Mouse (Mus musculus): ENCODE measurements around the gene Ptgir. TPM values are rescaled to one million over a fixed set of nuclear protein-coding genes. Genes with fewer than 3 reads are reported as not detected.

The Ptgir gene
- polyA plus RNA-seq, 1 experiment: 0.08 TPM

DNA sequence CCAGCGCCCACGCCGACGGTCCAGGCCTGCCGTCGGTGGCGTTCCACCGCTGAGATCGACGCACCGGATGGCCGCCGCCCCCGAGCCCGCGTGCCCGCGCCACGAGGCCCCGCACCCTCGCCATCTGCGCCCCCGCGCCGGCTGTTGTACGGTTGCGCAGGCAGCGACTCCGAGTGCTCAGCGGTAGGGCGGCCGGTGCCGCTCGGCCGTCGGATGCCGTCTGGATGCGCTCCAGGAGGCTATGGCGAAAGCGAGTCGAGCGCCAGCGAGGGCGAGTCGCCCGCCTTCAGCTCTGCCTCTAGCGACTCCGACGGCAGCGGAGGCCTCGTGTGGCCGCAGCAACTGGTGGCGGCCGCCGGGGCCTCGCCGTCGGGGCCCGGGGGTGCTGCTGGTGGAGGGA lies 20.4 kb upstream of the Ptgir start:
- no peak overlapping the region for H3K27ac ChIP-seq (ENCODE audit: insufficient read depth, low read length)
- TF ChIP-seq CTCF (IDR thresholded peaks at IDR 0.05; ENCODE audit: extremely low read depth, insufficient read depth, low read length): no peak
- TF ChIP-seq POLR2A (IDR thresholded peaks at IDR 0.05; ENCODE audit: extremely low read depth, insufficient read depth, low read length): no peak
- no peaks in the 10 kb centered on the region for H3K4me1 ChIP-seq (ENCODE audit: control insufficient read depth, insufficient read depth, low read length)
- H3K4me3 ChIP-seq (ENCODE audit: insufficient read depth, low read length): no peak overlapping the region

DNA sequence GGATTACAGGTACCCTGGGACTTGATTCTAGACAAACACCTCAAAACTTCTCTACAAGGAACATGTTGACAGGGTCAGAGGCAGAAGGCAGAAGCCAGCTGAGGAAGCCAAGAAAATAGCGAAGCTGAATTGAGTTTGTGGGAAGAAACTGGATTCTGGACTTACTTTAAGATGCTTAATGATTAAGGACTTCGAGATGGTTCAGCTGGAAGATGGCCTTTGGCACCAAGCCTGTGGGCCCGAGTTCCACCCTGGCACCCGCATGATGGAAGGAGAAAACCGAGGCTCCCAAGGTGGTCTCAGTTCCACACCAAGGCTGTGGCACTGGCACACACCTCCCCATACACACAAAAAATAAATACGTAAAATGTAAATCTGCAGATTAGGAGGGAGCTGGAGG lies 15.8 kb upstream of the Ptgir start:
- no peak overlapping the region for H3K4me3 ChIP-seq (ENCODE audit: insufficient read depth, low read length)
- H3K4me1 ChIP-seq (ENCODE audit: control insufficient read depth, insufficient read depth, low read length): no peaks in the 10 kb centered on the region
- H3K27ac ChIP-seq (ENCODE audit: insufficient read depth, low read length): no peak overlapping the region
- TF ChIP-seq CTCF (IDR thresholded peaks at IDR 0.05; ENCODE audit: extremely low read depth, insufficient read depth, low read length): no peak
- TF ChIP-seq POLR2A (IDR thresholded peaks at IDR 0.05; ENCODE audit: extremely low read depth, insufficient read depth, low read length): no peak

DNA sequence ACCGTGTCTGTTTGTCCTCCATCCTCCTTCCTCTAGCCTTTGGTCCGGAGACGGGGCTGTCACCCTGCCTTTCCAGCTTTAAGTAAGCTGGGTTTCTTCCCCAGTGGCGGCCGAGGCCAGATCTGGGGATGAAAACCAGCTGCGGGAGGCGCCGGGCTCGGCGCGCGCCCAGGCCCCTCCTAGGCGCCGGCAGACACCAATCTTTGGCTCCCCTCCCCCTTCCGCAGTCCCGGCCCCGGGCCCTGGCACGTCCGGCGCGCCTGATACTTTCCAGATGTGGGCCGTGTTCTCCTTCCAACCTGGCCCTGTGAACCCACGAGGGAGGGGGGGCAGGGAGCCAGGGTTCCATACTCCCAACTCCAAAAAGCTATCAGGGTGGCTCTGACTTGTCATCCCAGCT lies 15.3 kb upstream of the Ptgir start:
- TF ChIP-seq CTCF (IDR thresholded peaks at IDR 0.05; ENCODE audit: extremely low read depth, insufficient read depth, low read length) (no peak), POLR2A (IDR thresholded peaks at IDR 0.05; ENCODE audit: extremely low read depth, insufficient read depth, low read length) (no peak)
- Histone ChIP-seq H3K4me1 (ENCODE audit: control insufficient read depth, insufficient read depth, low read length) (no peaks in the 10 kb centered on the region), H3K27ac (ENCODE audit: insufficient read depth, low read length) (no peak overlapping the region), H3K4me3 (ENCODE audit: insufficient read depth, low read length) (no peak overlapping the region)

DNA sequence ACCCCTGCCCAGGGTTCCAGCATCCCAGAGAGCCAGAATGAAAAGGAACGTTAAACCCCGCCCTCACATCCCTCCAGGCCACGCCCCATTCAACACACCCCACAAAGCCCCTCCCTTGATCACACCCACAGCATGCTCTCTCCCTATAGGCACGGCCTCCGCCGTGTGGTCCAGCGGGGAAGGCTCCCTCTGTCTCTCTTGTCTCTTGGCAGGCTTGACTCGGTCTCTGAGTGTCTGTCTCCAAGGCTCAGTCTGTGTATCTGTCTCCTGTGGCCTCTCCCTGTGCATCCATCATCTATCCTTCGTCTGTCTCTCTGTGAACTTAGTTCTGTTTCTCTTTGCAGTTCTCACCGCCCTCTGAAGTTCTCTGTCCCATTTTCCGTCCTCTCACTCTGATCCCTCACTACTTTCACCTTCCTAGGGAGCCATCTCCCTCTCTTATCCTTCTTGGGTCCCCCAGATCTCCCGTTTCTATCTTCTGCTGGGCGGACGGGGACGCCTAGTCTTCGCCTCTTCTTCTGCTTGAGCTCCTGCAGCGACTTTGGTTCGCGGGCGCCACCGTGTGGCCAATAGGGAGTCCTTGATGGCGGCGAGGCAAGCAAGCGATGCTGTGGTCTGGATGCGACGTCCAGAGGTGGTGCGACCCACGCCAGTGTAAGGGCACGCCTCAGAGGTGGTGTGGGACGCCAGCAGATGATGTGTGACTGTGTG lies 14.5 kb upstream of the Ptgir start, which contains the start of gene Gng8:
TSS of gene Gng8 (plus strand) at position 146 of the 711 bp plus-strand sequence.
- Histone ChIP-seq H3K4me3 (ENCODE audit: insufficient read depth, low read length) (no peak within 1 kb of the TSS), H3K27ac (ENCODE audit: insufficient read depth, low read length) (no peak within 1 kb of the TSS), H3K4me1 (ENCODE audit: control insufficient read depth, insufficient read depth, low read length) (no peaks in the 10 kb centered on the region)
- TF ChIP-seq POLR2A (IDR thresholded peaks at IDR 0.05; ENCODE audit: extremely low read depth, insufficient read depth, low read length) (0 out of 2 replicates have a peak, but pooled peaks have one; percentile 19), CTCF (IDR thresholded peaks at IDR 0.05; ENCODE audit: extremely low read depth, insufficient read depth, low read length) (peak; percentile 71)

DNA sequence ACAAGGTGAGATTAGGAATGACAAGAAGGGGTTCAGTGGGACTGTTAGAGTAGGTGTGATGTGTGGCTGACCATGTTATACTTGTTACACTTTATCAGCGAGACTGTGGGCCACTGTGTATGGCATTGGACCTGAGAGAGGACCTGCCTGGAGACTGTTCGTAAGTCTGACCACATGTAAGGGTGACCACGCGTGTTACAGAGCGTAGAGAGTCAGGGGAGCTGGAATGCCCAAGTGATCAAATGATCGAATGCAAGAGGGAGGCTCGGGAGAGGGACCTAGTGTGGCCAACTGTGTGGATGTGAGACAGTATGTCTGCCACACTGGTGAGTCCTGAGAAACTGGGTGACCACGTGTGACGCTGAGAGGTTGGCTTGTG lies 13.9 kb upstream of the Ptgir start:
- no peak for TF ChIP-seq CTCF (IDR thresholded peaks at IDR 0.05; ENCODE audit: extremely low read depth, insufficient read depth, low read length)
- no peak for TF ChIP-seq POLR2A (IDR thresholded peaks at IDR 0.05; ENCODE audit: extremely low read depth, insufficient read depth, low read length)
- Histone ChIP-seq H3K4me1 (ENCODE audit: control insufficient read depth, insufficient read depth, low read length) (no peaks in the 10 kb centered on the region), H3K27ac (ENCODE audit: insufficient read depth, low read length) (no peak overlapping the region), H3K4me3 (ENCODE audit: insufficient read depth, low read length) (no peak overlapping the region)

DNA sequence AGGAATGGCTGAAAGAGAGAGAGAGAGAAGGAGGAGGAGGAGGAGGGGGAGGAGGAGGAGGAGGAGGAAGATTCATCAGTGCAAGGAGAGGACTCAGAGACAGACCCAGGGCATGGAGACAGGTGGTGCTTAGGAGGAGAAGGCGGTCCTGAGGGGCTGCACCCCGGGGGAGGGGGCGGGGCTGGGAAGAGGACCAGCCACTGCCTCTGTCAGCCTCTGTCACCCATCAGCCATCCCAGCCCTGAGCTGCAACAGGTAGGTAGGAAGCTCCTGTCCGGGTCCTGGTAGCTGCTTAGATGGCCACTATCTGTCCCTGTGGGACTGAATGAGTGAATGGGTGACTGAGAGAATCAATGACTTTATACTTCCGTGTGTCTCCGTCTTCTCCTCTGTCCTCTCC lies 12.7 kb upstream of the Ptgir start:
- no peak for TF ChIP-seq POLR2A (IDR thresholded peaks at IDR 0.05; ENCODE audit: extremely low read depth, insufficient read depth, low read length)
- TF ChIP-seq CTCF (IDR thresholded peaks at IDR 0.05; ENCODE audit: extremely low read depth, insufficient read depth, low read length): no peak
- Histone ChIP-seq H3K4me3 (ENCODE audit: insufficient read depth, low read length) (no peak overlapping the region), H3K27ac (ENCODE audit: insufficient read depth, low read length) (no peak overlapping the region), H3K4me1 (ENCODE audit: control insufficient read depth, insufficient read depth, low read length) (no peaks in the 10 kb centered on the region)

DNA sequence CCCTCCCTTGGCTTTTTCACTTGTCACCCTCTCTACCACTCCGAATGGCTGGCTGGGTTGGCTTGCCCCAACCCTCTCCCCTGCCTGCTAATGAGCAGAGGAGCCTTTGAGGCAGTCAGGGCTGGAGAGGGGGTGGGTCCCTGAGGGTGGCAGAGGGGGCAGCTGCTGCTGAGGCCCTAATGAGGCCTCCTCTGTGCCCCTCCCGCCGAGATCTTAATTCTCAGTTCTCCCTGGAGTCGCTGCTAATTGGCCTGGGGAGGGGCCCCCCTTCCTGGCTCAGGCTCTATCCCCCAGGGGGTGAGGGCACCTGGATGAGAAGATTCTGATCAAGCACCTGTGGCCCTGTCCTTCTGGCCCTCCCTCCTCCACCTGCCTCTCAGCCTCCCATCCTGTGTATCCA lies 12.0 kb upstream of the Ptgir start:
- Histone ChIP-seq H3K27ac (ENCODE audit: insufficient read depth, low read length) (no peak overlapping the region), H3K4me3 (ENCODE audit: insufficient read depth, low read length) (no peak overlapping the region), H3K4me1 (ENCODE audit: control insufficient read depth, insufficient read depth, low read length) (no peaks in the 10 kb centered on the region)
- TF ChIP-seq POLR2A (IDR thresholded peaks at IDR 0.05; ENCODE audit: extremely low read depth, insufficient read depth, low read length) (no peak), CTCF (IDR thresholded peaks at IDR 0.05; ENCODE audit: extremely low read depth, insufficient read depth, low read length) (no peak)

DNA sequence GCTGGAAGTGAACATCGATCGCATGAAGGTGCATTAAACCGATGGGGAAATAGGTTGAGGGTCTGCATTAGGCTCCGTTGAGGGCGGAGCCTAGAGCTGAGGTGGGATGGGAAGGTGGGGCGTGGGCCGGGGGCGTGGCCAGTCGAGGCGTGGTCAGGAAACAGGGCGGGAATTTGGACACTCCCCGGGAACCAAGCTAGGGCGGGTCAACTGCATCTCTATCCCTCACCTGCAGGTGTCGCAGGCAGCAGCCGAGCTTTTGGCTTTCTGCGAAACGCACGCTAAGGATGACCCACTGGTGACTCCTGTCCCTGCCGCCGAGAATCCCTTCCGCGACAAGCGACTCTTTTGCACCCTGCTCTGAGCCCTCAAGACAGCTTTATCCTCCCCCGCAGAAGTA lies 11.3 kb upstream of the Ptgir start:
- H3K27ac ChIP-seq (ENCODE audit: insufficient read depth, low read length): no peak overlapping the region
- TF ChIP-seq POLR2A (IDR thresholded peaks at IDR 0.05; ENCODE audit: extremely low read depth, insufficient read depth, low read length) (no peak), CTCF (IDR thresholded peaks at IDR 0.05; ENCODE audit: extremely low read depth, insufficient read depth, low read length) (peak; percentile 64)
- no peaks in the 10 kb centered on the region for H3K4me1 ChIP-seq (ENCODE audit: control insufficient read depth, insufficient read depth, low read length)
- H3K4me3 ChIP-seq (ENCODE audit: insufficient read depth, low read length): no peak overlapping the region

DNA sequence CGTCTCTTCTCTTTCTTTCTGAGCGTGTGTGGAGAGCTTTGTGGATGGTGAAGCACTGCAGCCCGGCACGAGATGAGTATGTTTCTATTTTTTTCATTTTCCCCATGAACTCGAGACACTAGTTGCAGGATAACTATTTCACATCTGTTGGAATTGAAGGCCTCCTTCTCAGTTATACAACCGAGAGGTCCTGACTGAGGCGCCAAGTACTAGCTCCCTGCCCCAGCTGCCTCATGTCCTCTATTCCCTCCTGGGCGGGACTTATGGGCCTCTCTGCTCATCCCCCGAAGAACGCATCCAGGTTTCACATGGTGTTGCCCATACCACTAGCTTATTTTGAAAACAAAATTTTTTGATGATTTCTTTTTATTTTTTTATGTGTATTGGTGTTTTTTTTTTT lies 10.8 kb upstream of the Ptgir start:
- TF ChIP-seq POLR2A (IDR thresholded peaks at IDR 0.05; ENCODE audit: extremely low read depth, insufficient read depth, low read length) (no peak), CTCF (IDR thresholded peaks at IDR 0.05; ENCODE audit: extremely low read depth, insufficient read depth, low read length) (no peak)
- no peak overlapping the region for H3K4me3 ChIP-seq (ENCODE audit: insufficient read depth, low read length)
- no peak overlapping the region for H3K27ac ChIP-seq (ENCODE audit: insufficient read depth, low read length)
- no peaks in the 10 kb centered on the region for H3K4me1 ChIP-seq (ENCODE audit: control insufficient read depth, insufficient read depth, low read length)

DNA sequence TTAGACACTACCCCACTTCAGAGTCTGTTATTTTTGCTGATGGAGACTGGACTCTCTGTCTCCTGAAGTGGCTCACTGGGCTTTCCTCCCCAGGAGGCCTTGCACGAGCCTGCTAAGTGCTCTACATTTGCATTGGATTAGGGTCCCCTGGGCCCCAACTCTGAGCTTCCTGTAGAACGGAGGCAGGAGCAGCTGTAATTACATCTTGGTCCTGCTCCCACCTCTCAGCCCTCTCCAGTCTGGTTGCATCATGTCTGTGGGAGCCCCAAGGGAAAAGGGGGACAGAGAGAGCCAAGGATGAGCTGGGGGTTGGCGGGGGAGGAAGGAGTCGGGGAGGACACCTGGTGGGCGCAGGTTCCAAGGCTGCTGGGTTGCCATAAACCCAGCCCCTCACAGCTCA lies 5.8 kb upstream of the Ptgir start:
- Histone ChIP-seq H3K27ac (ENCODE audit: insufficient read depth, low read length) (no peak overlapping the region), H3K4me1 (ENCODE audit: control insufficient read depth, insufficient read depth, low read length) (no peaks in the 10 kb centered on the region; the same call in 1 of the 2 replicates), H3K4me3 (ENCODE audit: insufficient read depth, low read length) (no peak overlapping the region)
- TF ChIP-seq CTCF (IDR thresholded peaks at IDR 0.05; ENCODE audit: extremely low read depth, insufficient read depth, low read length) (no peak), POLR2A (IDR thresholded peaks at IDR 0.05; ENCODE audit: extremely low read depth, insufficient read depth, low read length) (no peak)

Data from cortical plate, adult 2 months (tissue).